Mouse (Mus musculus) C2C12 (cell line): Measurements from ENCODE around the gene Ryr3.

Experiments used
- CEBPB ChIP-seq: IDR thresholded peaks from one replicate; pipeline ENCODE4 v1.6.1; 2011; ENCODE audit warnings: low read depth, mild to moderate bottlenecking, control low read depth, moderate library complexity
- CTCF ChIP-seq: IDR thresholded peaks from one replicate; pipeline ENCODE4 v1.5.1; 2011; ENCODE audit not compliant: control insufficient read depth, insufficient read depth, insufficient read length
- MYOD1 ChIP-seq: IDR thresholded peaks from one replicate; pipeline ENCODE4 v1.6.1; 2011; ENCODE audit warnings: low read depth; ENCODE audit not compliant: control insufficient read depth, insufficient read length
- MYOG ChIP-seq: IDR thresholded peaks from one replicate; pipeline ENCODE4 v1.6.1; 2011; ENCODE audit not compliant: control insufficient read depth, insufficient read length; ENCODE audit errors: extremely low read depth

- TF ChIP-seq MYOG: no peak
- no peak for TF ChIP-seq CTCF
- no peak for TF ChIP-seq MYOD1
- TF ChIP-seq CEBPB: no peak
Measured at GRCm38 (mm10) chr2:113094088-113094487, 122.8 kb downstream of the Ryr3 start.
